Mouse (Mus musculus) layer of hippocampus, adult 8-10 months (tissue): ENCODE results near the gene Ankrd13b. TPM values are rescaled to one million over a fixed set of nuclear protein-coding genes. Genes with fewer than 3 reads are reported as not detected.
A peak's percentile ranks its signal among the peaks of the same experiment; 100 is the strongest.
"Not testable (repeated sequence)": the region's sequence is repeated elsewhere in the genome, so short reads cannot be mapped to it uniquely, and the experiment has no call there.

Source experiments
- DNase-seq, 2 experiments: peaks; one replicate each; pipeline ENCODE4 v3.0.0; 2022; ENCODE audit warnings: low spot score in 2 of 2
- total RNA-seq, 4 experiments: library from RNA; stranded (reverse); gene quantifications; 2 replicates each; pipeline ENCODE4 v1.2.4; 2022

Gene Ankrd13b
- total RNA-seq: 10 to 100 TPM; 71.2 to 78.4 (median 73.7) TPM

- DNase-seq: peak in 1 of 2 experiments; percentile 77
Observed at GRCm38 (mm10) chr11:77489591-77490235, at the start of gene Ankrd13b. Gene Ankrd13b (minus strand): TSS chr11:77489678.

- no peak for DNase-seq
Observed at GRCm38 (mm10) chr11:77532202-77532846, 42.8 kb upstream of the Ankrd13b start.

- DNase-seq: no peak
Observed at GRCm38 (mm10) chr11:77530862-77531261, 41.4 kb upstream of the Ankrd13b start.

- no peak for DNase-seq
Observed at GRCm38 (mm10) chr11:77529644-77530043, 40.2 kb upstream of the Ankrd13b start.

DNA sequence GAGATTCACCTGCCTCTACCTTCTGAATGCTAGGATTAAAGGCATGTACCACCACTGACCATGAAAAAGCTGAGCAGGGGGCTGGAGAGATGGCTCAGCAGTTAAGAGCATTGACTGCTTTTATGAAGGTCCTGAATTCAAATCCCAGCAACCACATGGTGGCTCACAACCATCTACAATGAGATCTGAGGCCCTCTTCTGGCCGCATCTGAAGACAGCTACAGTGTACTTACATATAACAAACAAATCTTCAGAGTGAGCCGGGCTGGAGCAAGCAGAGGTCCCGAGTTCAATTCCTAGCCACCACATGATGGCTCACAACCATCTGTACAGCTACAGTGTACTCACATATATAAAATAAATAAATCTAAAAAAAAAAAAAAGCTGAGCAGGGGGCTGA lies 38.9 kb upstream of the Ankrd13b start:
- DNase-seq: not testable (repeated sequence)

GRCm38 (mm10) chr11:77525804-77526486 lies 36.5 kb upstream of the Ankrd13b start:
- no peak for DNase-seq

- no peak for DNase-seq
Observed at GRCm38 (mm10) chr11:77520601-77521529, 31.4 kb upstream of the Ankrd13b start.

DNA sequence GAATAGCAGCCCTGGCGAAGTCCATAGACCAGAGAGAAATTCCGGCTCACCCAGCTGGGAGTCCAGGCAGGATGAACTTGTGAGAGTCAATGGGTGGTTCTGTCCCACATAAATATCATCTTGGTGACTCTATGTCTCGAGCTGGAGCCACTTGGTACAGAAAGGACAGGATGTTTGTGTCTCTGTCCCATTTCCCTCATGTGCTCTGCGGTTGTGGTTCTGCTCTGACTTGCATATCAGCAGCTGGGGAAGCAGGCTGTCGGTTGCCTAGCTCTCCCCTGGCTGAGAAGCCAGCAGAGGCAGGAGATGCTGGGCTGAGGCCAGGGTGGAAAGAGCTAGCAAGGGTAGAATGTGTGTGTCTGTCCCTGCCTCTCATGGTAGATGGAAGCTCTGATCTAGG lies 29.6 kb upstream of the Ankrd13b start, which contains the start of gene Gm10392:
Gene Gm10392, minus strand, starts transcription at position 156 of the 400 bp plus-strand sequence.
- DNase-seq: no peak

DNA sequence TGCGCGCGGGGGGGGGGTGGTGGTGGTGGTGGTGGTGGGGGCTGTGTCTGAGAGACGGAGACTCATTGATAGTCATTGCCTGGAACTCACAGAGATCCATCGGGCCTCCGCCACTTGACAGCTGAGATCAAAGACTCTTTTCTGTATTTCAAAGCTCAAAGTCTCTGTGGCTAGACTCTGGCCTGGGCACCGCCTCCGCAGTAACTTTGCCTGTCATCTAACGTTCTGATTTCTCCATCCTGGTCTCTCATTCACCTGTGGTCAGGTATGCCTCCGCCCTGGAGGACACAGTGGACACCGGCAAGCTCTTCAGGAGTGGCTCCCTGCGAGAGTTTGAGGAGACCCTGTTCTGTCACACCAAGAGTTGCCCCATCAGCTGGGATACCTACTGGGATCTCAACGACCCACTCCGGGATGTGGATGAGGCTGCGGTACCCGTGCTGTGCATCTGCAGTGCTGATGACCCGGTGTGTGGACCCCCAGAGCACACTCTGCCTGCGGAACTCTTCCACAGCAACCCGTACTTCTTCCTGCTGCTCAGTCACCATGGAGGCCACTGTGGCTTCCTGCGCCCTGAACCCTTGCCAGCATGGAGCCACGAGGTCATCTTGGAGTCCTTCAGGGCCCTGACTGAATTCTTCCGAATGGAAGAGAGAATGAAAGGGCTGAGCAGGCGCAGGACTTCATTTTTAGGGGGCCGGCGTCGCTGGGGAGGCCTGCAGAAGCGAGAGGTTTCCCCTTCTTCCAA lies 28.7 kb upstream of the Ankrd13b start:
- no peak for DNase-seq

DNA sequence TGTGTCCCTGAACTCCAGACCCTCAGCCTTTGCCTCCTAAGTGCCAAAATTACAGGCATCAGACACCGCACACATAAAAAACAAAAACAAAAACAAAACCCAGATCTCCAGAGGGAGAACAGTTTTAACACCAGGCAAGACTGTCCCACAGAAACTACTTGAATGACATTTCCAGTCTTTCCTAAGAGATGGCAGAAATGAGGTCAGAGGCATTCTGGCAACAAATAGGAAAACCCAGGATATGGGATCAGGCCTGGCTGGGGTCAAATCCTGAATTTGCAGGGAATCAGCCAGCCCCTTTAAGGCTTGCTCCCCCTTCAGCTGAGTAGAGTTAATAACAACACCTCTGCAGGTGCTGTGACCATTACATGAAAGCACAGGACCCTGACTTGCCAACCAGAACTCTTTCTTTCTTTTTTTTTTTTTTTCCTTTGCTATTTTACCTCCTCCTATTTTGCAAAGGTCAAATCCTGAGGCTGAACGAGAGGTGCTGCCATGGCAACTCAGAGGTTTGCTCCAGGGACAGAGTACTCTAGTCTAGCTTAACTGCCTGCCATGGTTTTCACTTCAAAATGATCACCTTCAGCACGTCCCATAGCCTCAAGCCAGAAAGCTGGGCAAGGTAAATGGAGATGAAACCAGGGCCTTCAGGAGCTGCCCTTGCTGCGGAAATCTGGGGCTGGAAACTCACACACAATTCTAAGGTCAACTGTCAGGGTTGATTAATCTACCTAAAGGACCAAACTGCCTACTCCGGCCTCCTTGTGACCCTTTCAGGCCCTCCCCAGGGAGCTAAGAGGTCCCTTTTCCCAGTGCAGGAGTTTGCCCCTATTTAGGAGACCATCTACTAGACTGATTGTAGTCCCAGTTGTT lies 27.3 kb upstream of the Ankrd13b start:
- DNase-seq: no peak

DNA sequence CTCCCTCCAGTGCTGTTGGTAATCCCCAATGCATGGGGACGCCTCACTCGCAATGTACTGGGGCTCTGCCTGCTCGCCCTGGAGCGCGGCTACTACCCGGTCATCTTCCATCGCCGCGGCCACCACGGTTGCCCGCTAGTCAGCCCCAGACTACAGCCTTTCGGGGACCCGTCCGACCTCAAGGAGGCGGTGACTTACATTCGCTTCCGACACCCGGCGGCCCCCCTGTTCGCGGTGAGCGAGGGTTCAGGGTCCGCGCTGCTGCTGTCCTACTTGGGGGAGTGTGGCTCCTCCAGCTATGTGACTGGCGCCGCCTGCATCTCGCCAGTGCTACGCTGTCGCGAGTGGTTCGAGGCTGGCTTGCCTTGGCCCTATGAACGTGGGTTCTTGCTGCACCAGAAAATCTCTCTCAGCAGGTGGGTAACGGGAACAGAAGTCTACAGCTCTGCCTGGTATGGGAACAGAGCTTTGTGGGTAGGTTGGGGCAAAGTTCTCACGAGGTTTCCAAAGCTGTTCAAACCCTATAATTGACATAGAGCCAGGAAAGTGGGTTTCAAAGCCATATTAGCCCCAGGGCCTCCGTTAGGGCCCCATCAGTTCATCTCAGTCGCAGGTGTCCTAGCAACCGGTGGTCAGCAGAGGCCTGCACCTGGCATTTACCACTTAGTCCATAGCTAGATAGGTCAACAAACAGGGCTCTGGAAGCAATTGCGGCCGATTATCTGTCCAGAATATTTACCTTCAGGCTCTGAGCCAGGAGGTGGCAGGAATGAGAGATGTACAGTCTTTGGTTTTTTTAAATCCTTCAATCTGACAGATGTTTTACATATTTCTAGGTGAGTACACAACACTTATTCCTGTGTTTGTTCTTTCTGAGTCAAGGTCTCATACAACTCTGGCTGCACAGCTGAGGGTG lies 26.4 kb upstream of the Ankrd13b start, which contains the start of gene Trp53i13:
Gene Trp53i13, minus strand, starts transcription at position 344 of the 916 bp plus-strand sequence.
- DNase-seq: no peak

DNA sequence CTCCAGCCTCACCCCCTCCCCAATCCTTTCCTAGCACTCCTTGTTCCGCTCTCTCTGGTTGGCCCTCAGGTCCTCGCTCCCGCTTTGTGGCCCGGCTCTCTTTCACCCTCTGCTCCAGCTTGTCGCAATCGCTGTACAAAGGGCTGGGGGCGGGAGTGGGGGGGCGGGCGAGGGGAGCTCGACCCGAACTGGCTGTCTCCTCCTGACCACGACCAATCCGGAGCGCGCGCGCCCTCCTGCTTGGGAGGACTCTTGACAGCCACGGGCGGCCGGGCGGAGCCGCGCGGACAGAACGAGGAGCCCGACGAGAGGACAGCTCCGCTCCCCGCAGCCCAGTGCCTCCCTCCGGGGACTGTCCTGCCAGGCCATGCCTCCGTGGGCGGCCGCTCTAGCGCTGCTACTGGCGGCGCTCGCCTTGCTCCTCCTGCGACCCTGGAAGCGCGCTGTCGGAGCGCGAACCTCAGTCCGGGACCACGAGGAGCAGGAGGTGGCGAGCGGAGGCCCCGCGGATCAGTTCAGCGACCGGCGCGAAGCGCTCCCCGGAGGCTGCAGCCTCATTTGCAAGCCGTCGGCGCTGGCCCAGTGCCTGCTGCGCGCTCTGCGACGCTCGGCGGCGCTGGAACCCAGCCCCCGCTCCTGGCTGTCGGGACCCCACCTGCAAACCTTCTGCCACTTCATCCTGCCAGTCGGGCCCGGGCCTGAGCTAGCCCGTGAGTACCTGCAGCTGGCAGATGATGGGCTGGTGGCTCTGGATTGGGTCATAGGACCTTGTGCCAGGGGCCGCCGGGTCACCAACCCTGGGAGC lies 25.6 kb upstream of the Ankrd13b start, which contains the start of gene Abhd15:
Gene Abhd15, plus strand, starts transcription at position 290 of the 805 bp plus-strand sequence.
- no peak for DNase-seq

DNA sequence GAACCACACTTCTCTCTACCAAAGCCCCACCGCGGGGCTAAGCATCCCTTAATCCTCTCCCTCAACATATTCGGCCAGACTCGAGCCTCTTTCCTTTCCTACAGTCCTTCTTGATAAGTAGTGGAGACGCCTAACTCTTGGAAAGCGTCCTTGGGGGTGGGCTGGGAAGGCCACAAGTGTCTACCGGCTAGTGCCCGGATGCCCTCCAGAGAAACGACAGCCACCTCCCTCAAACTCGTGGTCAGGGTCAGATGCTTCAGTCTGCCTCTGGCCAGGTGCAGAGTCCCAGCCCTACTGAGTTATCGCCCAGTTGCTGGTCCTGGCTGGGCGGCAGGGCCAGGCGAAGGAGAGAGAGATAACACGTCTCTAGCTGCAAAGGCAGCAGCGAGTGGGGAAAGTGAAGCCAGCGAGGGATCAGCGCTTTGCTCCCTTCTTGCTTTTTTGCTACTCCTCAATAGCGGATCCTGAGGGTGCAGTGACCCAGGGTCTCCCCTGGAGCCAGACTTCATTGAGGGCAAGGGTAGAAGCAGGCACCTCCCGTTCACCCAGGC lies 24.9 kb upstream of the Ankrd13b start:
- no peak for DNase-seq

GRCm38 (mm10) chr11:77513811-77514170 lies 24.3 kb upstream of the Ankrd13b start:
- DNase-seq: no peak

DNA sequence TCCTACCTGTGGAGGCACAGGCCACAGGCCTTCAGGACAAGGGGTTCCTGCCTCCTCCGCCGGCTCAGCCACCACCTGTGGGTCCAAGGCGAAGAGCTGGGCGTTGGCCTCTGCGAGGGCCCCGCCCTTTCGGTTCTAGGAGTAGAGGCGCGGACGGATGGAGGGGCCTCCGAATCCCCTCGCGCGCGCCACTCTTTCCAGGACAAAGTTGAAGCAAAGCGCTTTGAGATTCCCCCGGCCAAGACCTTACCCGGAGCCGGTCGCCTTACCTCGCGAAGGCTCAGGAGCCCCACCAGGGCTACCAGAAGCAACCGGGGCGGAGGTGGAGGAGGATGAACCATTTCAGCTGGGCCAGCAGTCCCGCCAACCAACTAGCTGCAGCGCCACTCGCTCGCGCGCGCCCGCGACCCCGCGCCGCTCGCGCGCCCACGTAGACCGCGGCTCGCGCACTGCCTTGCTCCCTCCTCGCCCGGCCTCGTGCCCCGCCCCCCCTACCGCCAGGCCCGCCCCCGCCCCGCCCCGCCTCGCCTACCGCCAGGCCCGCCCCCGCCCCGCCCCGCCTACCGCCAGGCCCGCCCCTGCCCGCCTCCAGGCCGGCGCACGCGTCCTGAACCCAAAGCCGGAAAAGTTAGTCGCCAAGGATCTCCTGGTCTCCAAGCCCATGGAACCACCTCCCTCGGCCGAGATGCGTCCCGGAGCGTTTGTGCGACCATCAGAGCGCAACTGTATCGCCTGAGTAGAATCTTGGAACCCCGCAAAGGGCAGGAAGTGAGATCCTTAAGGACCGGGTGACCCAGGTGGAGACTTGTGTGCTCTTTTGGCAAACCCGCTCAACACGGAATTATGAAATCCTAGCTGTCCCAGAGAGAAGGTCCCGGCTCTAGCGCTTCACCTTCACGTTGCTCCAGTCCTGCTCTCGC lies 23.7 kb upstream of the Ankrd13b start:
- no peak for DNase-seq

- DNase-seq: no peak
Observed at GRCm38 (mm10) chr11:77511336-77511735, 21.9 kb upstream of the Ankrd13b start.
